Mouse (Mus musculus) heart, adult 2 months (tissue): ENCODE measurements at regions not wholly inside any gene's neighbourhood (a gene's known extent, or its start where the extent isn't known, plus 50 kb on each side); places are given as distances from the start of the nearest gene placed in this dataset.

Source experiments
- DNase-seq, 2 experiments: peaks; one replicate each; pipeline ENCODE4 v3.0.0; 2021
- H3K27ac ChIP-seq: fragments of 200-600 bp; 2 replicates; pipeline ENCODE4 v1.8.1; 2022
- H3K27me3 ChIP-seq: fragments of 200-500 bp; 2 replicates; pipeline ENCODE4 v1.6.1; 2012; ENCODE audit warnings: mild to moderate bottlenecking, low read length, inconsistent platforms, mixed read lengths; ENCODE audit not compliant: control insufficient read depth, insufficient read depth
- H3K36me3 ChIP-seq: fragments of 200-500 bp; 2 replicates; pipeline ENCODE4 v1.6.1; 2012; ENCODE audit warnings: low read length, inconsistent platforms; ENCODE audit not compliant: control insufficient read depth, insufficient read depth
- H3K4me1 ChIP-seq: fragments of 200-500 bp; 2 replicates; pipeline ENCODE4 v1.6.1; 2011; ENCODE audit warnings: low read length; ENCODE audit not compliant: control insufficient read depth, insufficient read depth
- H3K4me3 ChIP-seq: fragments of 200-600 bp; 2 replicates; pipeline ENCODE4 v1.8.1; 2022
- H3K79me2 ChIP-seq: fragments of 200-500 bp; replicated peaks from 2 replicates; pipeline ENCODE4 v1.6.1; 2012; ENCODE audit warnings: mild to moderate bottlenecking, inconsistent platforms, low read length, moderate library complexity, mixed read lengths; ENCODE audit not compliant: control insufficient read depth, insufficient read depth
- H3K9ac ChIP-seq: fragments of 200-500 bp; 2 replicates; pipeline ENCODE4 v1.6.1; 2012; ENCODE audit warnings: low read depth, mild to moderate bottlenecking, control low read depth, inconsistent platforms, low read length, mixed read lengths
- CTCF ChIP-seq: fragments of 200-600 bp; IDR thresholded peaks from 2 replicates; pipeline ENCODE4 v1.8.1; 2022; ENCODE audit warnings: antibody characterized with exemption, mild to moderate bottlenecking, moderate library complexity
- EP300 ChIP-seq: fragments of 200-500 bp; IDR thresholded peaks from 2 replicates; pipeline ENCODE4 v1.6.1; 2011; ENCODE audit warnings: low read depth, low read length, control low read depth; ENCODE audit not compliant: insufficient read depth
- POLR2A ChIP-seq: fragments of 200-500 bp; IDR thresholded peaks from 2 replicates; pipeline ENCODE4 v1.6.1; 2011; ENCODE audit warnings: mild to moderate bottlenecking, low read depth, low read length, control low read depth; ENCODE audit not compliant: insufficient read depth
- WGBS: fragments of 180-500 bp; shearing (Covaris S2); methylation state at CpG from one replicate; pipeline ENCODE4 v1.1.7; 2018; 5-methylcytosine and 5-hydroxymethylcytosine counted together
- intact Hi-C: fragments of 180-260 bp; cut with DNase I; formaldehyde crosslinking; loops from one replicate; pipeline ENCODE4 v1.15.1; 2025

DNA sequence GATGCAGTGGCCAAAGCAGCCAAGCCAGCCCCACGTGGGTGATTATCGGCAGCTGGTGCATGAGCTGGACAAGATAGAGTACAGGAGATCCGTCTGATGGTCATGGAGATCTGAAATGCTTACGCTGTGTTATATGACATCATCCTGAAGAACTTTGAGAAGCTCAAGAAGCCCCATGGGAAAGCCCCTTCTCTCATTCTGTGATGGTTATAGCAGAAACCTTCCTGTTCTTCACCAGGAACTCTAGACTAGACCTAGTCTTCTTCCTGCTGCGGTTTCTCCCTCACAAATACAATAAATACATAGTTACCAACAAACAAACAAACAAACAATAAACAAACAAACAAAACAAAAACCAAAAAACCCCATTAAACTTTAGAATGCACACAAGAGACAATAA lies 220.7 kb upstream of the Ptger4 start:
- intact Hi-C loops, result no loop called here
- TF ChIP-seq POLR2A (no peak), EP300 (no peak), CTCF (no peak)
- Histone ChIP-seq H3K9ac (no peak overlapping the region), H3K79me2 (no peaks in the 10 kb centered on the region), H3K27ac (no peak overlapping the region), H3K27me3 (no peaks in the 10 kb centered on the region), H3K4me1 (no peaks in the 10 kb centered on the region), H3K4me3 (no peak overlapping the region), H3K36me3 (no peaks in the 10 kb centered on the region)
- WGBS, result 60% methylated on average over 5 of the region's 5 CpGs
- DNase-seq, result no peak

DNA sequence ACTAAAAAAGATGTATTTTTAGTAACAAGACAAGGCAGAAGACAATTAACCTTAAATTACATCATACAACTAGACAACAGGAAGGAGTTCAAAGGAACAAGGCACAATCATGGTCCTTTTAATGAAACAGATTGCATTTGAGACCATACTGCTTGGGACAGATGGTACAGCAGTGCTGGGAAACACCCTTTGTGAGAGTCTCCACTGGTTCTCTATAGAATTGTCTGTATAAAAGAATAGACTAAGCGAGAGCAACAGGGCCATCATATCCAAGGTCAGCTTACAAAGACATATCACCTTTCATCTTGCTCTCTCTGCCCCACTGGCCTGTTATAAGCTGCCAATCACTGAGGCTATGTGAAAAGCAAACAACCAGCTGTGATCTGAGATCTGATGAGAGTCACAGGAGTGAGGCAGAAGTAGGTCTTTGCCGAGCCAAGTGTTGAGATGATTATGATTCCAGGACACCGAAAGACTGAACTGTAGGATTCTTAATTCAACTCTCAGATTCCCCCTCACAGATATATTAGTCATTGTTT lies 224.6 kb upstream of the Ptger4 start:
- H3K4me1 ChIP-seq, result no peaks in the 10 kb centered on the region
- H3K9ac ChIP-seq, result no peak overlapping the region
- H3K79me2 ChIP-seq, result no peaks in the 10 kb centered on the region
- H3K4me3 ChIP-seq, result no peak overlapping the region
- no peak overlapping the region for H3K27ac ChIP-seq
- DNase-seq, result no peak
- intact Hi-C loops, result no loop called here
- H3K36me3 ChIP-seq, result no peaks in the 10 kb centered on the region
- no peaks in the 10 kb centered on the region for H3K27me3 ChIP-seq
- WGBS, result 62% methylated on average over 3 of the region's 3 CpGs
- TF ChIP-seq CTCF (no peak), POLR2A (no peak), EP300 (no peak)

DNA sequence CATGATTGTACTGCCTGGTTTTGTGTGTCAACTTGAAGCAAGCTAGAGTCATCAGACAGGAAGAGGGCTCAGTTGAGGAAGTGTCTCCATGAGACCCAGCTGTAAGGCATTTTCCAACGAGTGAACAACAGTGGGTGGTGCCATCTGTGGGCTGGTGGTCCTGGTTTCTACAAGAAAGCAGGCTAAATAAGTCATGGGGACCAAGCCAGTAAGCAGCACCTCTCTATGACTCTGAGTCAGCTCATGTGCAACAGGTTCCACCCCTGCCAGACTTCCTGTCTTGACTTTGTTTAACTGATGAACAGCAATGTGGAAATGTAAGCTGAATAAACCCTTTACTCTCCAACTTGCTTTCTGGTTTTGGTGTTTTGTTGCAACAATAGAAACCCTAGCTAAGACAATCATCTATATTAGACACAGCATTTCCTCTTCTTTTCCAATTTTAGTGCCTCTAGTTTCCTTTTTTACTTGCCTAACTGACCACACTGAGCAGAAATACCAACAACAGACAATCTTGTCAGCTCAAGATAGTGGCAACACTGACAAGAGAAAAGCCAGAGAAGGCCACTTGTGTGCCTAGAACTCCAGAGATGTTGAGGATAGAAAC lies 231.5 kb upstream of the Ptger4 start:
- intact Hi-C loops, result loop anchor here (1.0 kb wide), 1 partner anchor 442 kb away; no protein-coding TSS in a partner anchor
- 15% methylated on average over 1 of the region's 1 CpGs for WGBS
- no peaks in the 10 kb centered on the region for H3K79me2 ChIP-seq
- no peak for DNase-seq
- TF ChIP-seq CTCF (no peak), POLR2A (no peak), EP300 (no peak)
- no peak overlapping the region for H3K27ac ChIP-seq
- no peak overlapping the region for H3K9ac ChIP-seq
- H3K4me1 ChIP-seq, result no peaks in the 10 kb centered on the region
- no peaks in the 10 kb centered on the region for H3K27me3 ChIP-seq
- no peaks in the 10 kb centered on the region for H3K36me3 ChIP-seq
- H3K4me3 ChIP-seq, result no peak overlapping the region

DNA sequence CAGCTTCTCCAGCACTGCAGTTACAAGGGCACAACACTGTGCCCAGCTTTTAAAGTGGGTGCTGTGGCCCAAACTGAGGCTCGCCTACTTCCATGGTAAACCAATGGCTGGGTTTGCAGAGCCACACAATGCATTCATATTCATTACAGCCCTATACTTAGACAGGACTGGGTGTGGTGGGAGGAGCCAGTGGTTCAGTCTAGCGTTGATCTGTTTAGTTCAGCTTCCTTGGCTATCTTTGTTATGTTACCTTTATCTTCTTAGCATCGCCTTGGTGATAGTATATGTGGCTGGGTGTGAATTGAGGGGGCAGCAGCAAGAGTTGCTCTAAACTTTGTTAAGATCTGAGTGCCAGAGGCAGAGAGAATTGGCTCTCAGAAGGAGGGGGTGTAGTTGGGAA lies 249.3 kb upstream of the Ptger4 start:
- Histone ChIP-seq H3K27ac (no peak overlapping the region), H3K79me2 (no peaks in the 10 kb centered on the region), H3K36me3 (no peaks in the 10 kb centered on the region), H3K27me3 (no peaks in the 10 kb centered on the region), H3K4me3 (no peak overlapping the region), H3K9ac (no peak overlapping the region), H3K4me1 (no peaks in the 10 kb centered on the region; the same call in 1 of the 2 replicates)
- no peak for DNase-seq
- intact Hi-C loops, result no loop called here
- no peak for TF ChIP-seq CTCF
- no peak for TF ChIP-seq POLR2A
- TF ChIP-seq EP300, result no peak
- WGBS, result 56% methylated on average over 3 of the region's 3 CpGs

DNA sequence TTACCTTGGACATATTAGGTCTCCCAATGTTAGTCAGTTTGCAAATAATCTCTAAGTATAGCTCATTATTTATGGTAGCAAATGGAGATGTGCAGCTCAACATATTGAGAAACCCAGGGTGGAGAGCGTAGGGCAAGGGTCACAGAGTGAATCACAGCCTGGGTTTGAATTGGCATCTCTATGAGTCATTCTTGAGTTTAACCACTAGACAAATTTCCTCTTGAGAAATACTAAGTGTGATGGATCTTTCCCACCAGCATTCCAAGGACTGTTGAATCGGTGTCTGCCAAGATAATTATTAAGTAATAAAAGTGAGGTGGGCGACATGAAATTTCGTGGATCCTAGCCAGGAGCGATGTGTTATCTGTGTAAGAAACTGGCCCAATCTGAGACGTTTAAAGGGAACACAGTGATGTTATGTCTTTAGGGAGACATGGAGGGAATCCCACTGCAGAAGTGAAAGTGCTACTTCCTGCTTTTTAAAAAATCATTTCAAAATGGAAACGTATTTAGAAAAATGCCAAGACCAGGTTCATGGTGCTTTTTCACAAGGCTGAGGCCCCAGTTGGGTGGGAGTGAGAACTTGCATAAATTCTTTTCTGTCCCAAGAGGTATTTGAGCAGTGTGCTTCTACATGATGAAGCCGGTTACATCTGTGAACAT lies 251.3 kb upstream of the Ptger4 start:
- 68% methylated on average over 8 of the region's 8 CpGs for WGBS
- Histone ChIP-seq H3K4me3 (no peak overlapping the region), H3K79me2 (no peaks in the 10 kb centered on the region), H3K4me1 (no peaks in the 10 kb centered on the region; the same call in 1 of the 2 replicates), H3K9ac (no peak overlapping the region), H3K27me3 (no peaks in the 10 kb centered on the region), H3K27ac (no peak overlapping the region), H3K36me3 (no peaks in the 10 kb centered on the region)
- DNase-seq, result peak in 1 of 2 experiments; percentile 31
- no peak for TF ChIP-seq CTCF
- TF ChIP-seq EP300, result no peak
- no peak for TF ChIP-seq POLR2A
- intact Hi-C loops, result no loop called here

DNA sequence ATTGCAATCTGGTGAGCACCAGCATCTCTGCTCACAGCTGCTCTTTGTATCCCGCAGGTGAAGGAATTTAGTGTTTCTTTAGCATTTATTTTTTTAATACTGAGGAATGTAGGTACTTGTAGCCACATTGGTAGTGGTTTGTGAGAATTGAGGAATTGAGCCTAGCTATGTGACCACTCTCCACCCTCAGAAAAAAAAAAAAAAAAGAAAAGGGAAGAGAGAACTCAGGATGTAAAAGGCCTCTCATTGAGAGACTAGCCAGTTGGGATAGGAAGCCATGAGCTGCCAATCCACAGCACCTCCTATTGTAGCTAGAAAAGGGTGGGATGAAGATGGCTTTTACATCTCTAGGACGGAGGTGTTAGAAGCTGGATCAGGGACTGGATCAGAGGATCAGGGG lies 252.0 kb upstream of the Ptger4 start:
- H3K9ac ChIP-seq, result no peak overlapping the region
- DNase-seq, result no peak
- TF ChIP-seq POLR2A (no peak), CTCF (no peak), EP300 (no peak)
- H3K4me3 ChIP-seq, result no peak overlapping the region
- H3K36me3 ChIP-seq, result no peaks in the 10 kb centered on the region
- no peaks in the 10 kb centered on the region for H3K27me3 ChIP-seq
- H3K4me1 ChIP-seq, result no peaks in the 10 kb centered on the region; the same call in 1 of the 2 replicates
- no peak overlapping the region for H3K27ac ChIP-seq
- H3K79me2 ChIP-seq, result no peaks in the 10 kb centered on the region
- intact Hi-C loops, result no loop called here
- WGBS, result 92% methylated on average over 2 of the region's 2 CpGs
